Mouse (Mus musculus): ENCODE results near the gene Exd1. TPM values are rescaled to one million over a fixed set of nuclear protein-coding genes. Genes with fewer than 3 reads are reported as not detected.

Gene Exd1
- polyA plus RNA-seq, 1 experiment = 0.15 TPM

GRCm38 (mm10) chr2:119546848-119547521 lies 442 bp downstream of the Exd1 start:
- H3K4me1 ChIP-seq (replicated peaks; ENCODE audit: control insufficient read depth, insufficient read depth, low read length) = no peaks in the 10 kb centered on the region
- TF ChIP-seq CTCF (IDR thresholded peaks at IDR 0.05; ENCODE audit: borderline replicate concordance, control insufficient read depth, extremely low read depth, insufficient read depth, low read length, poor library complexity) = peak; percentile 99
- no peak for TF ChIP-seq POLR2A (IDR thresholded peaks at IDR 0.05; ENCODE audit: control insufficient read depth, extremely low read depth, insufficient read depth, low read length, poor library complexity)
- peak overlapping the region; percentile 20; the same call in 1 of the 2 replicates for H3K27ac ChIP-seq (ENCODE audit: control insufficient read depth, insufficient read depth, low read length)
- H3K36me3 ChIP-seq (ENCODE audit: control insufficient read depth, insufficient read depth, low read length) = no peaks in the 10 kb centered on the region
- H3K4me3 ChIP-seq (ENCODE audit: control insufficient read depth, insufficient read depth, low read length) = peak overlapping the region; percentile 83
- 2% methylated on average over 30 of the region's 30 CpGs for WGBS
- peak; percentile 85 for DNase-seq
- H3K27me3 ChIP-seq (ENCODE audit: control insufficient read depth, insufficient read depth, low read length) = no peaks in the 10 kb centered on the region

DNA sequence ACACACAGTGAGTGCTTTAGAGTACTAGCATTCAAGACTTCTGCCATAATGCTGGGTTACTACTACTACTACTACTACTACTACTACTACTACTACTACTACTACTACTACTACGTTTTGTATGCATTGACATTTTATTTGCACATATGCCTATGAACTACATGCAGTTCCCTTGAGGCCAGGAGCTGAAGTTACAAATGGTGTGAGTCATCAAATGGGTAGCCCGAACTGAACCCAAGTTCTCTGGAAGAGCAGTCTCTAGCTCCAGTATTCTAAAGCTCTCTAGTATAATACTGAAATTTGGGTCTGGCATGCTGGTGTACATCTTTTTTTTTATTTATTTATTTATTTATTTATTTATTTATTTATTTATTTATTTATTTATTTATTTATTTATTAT lies 3.8 kb downstream of the Exd1 start:
- H3K4me3 ChIP-seq (ENCODE audit: control insufficient read depth, insufficient read depth, low read length) = no peak overlapping the region
- 90% methylated on average over 2 of the region's 2 CpGs for WGBS
- DNase-seq = no peak
- no peak for TF ChIP-seq CTCF (IDR thresholded peaks at IDR 0.05; ENCODE audit: borderline replicate concordance, control insufficient read depth, extremely low read depth, insufficient read depth, low read length, poor library complexity)
- TF ChIP-seq POLR2A (IDR thresholded peaks at IDR 0.05; ENCODE audit: control insufficient read depth, extremely low read depth, insufficient read depth, low read length, poor library complexity) = no peak
- no peaks in the 10 kb centered on the region for H3K4me1 ChIP-seq (replicated peaks; ENCODE audit: control insufficient read depth, insufficient read depth, low read length)
- H3K36me3 ChIP-seq (ENCODE audit: control insufficient read depth, insufficient read depth, low read length) = no peaks in the 10 kb centered on the region
- H3K27me3 ChIP-seq (ENCODE audit: control insufficient read depth, insufficient read depth, low read length) = no peaks in the 10 kb centered on the region
- H3K27ac ChIP-seq (ENCODE audit: control insufficient read depth, insufficient read depth, low read length) = no peak overlapping the region

GRCm38 (mm10) chr2:119542106-119542505 lies 5.3 kb downstream of the Exd1 start:
- no peak for TF ChIP-seq CTCF (IDR thresholded peaks at IDR 0.05; ENCODE audit: borderline replicate concordance, control insufficient read depth, extremely low read depth, insufficient read depth, low read length, poor library complexity)
- no peak for TF ChIP-seq POLR2A (IDR thresholded peaks at IDR 0.05; ENCODE audit: control insufficient read depth, extremely low read depth, insufficient read depth, low read length, poor library complexity)
- Histone ChIP-seq H3K4me1 (replicated peaks; ENCODE audit: control insufficient read depth, insufficient read depth, low read length) (no peaks in the 10 kb centered on the region), H3K36me3 (ENCODE audit: control insufficient read depth, insufficient read depth, low read length) (no peaks in the 10 kb centered on the region), H3K27ac (ENCODE audit: control insufficient read depth, insufficient read depth, low read length) (no peak overlapping the region), H3K27me3 (ENCODE audit: control insufficient read depth, insufficient read depth, low read length) (no peaks in the 10 kb centered on the region), H3K4me3 (ENCODE audit: control insufficient read depth, insufficient read depth, low read length) (no peak overlapping the region)
- WGBS = 8% methylated on average over 1 of the region's 1 CpGs
- DNase-seq = peak; percentile 69

DNA sequence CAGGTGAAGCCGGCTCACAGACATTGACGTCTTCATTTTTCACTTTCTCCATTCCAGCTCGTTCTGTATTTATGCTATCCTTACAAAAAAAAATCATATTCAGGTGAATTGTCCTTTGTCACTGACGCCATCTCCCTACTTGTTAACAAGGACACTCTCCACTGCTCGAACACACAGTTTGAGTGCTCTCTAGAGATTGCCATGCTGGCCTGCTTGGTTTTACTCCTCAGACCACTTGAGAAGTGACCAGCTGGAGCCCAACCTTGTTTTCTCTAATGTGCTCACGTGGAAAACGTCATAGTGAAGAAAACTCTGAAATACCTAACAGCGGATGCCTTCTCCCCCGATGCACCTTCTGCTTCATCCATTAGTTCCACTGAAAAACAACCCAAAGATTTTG lies 8.6 kb downstream of the Exd1 start:
- no peak overlapping the region for H3K4me3 ChIP-seq (ENCODE audit: control insufficient read depth, insufficient read depth, low read length)
- H3K4me1 ChIP-seq (replicated peaks; ENCODE audit: control insufficient read depth, insufficient read depth, low read length) = no peaks in the 10 kb centered on the region
- H3K27ac ChIP-seq (ENCODE audit: control insufficient read depth, insufficient read depth, low read length) = no peak overlapping the region
- no peaks in the 10 kb centered on the region for H3K27me3 ChIP-seq (ENCODE audit: control insufficient read depth, insufficient read depth, low read length)
- WGBS = 93% methylated on average over 9 of the region's 9 CpGs
- no peak for DNase-seq
- TF ChIP-seq CTCF (IDR thresholded peaks at IDR 0.05; ENCODE audit: borderline replicate concordance, control insufficient read depth, extremely low read depth, insufficient read depth, low read length, poor library complexity) (no peak), POLR2A (IDR thresholded peaks at IDR 0.05; ENCODE audit: control insufficient read depth, extremely low read depth, insufficient read depth, low read length, poor library complexity) (no peak)
- no peaks in the 10 kb centered on the region for H3K36me3 ChIP-seq (ENCODE audit: control insufficient read depth, insufficient read depth, low read length)

DNA sequence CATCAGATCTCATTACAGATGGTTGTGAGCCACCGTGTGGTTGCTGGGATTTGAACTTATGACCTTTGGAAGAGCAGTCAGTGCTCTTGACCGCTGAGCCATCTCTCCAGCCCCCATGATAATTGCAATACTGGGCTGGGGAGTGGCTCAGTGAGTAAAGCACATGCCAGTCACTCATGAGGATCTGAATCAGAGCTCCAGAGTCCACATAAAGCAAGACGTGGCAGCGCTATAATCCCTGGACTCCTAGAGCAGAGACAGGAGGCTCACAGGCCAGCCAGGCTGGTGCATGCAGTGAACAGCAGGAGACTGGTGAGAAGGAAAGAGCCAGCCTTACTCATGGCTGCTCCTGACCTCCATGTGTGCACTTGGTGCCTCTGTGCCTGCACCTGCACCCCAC lies 22.0 kb downstream of the Exd1 start:
- no peak overlapping the region for H3K27ac ChIP-seq (ENCODE audit: control insufficient read depth, insufficient read depth, low read length)
- DNase-seq = no peak
- 91% methylated on average over 4 of the region's 4 CpGs for WGBS

GRCm38 (mm10) chr2:119523836-119524235 lies 23.6 kb downstream of the Exd1 start:
- H3K36me3 ChIP-seq (ENCODE audit: control insufficient read depth, insufficient read depth, low read length) = no peaks in the 10 kb centered on the region
- no peak for TF ChIP-seq CTCF (IDR thresholded peaks at IDR 0.05; ENCODE audit: borderline replicate concordance, control insufficient read depth, extremely low read depth, insufficient read depth, low read length, poor library complexity)
- TF ChIP-seq POLR2A (IDR thresholded peaks at IDR 0.05; ENCODE audit: control insufficient read depth, extremely low read depth, insufficient read depth, low read length, poor library complexity) = no peak
- no peaks in the 10 kb centered on the region for H3K27me3 ChIP-seq (ENCODE audit: control insufficient read depth, insufficient read depth, low read length)
- H3K27ac ChIP-seq (ENCODE audit: control insufficient read depth, insufficient read depth, low read length) = no peak overlapping the region
- DNase-seq = no peak
- H3K4me3 ChIP-seq (ENCODE audit: control insufficient read depth, insufficient read depth, low read length) = no peak overlapping the region
- WGBS = 88% methylated on average over 4 of the region's 4 CpGs
- no peaks in the 10 kb centered on the region for H3K4me1 ChIP-seq (replicated peaks; ENCODE audit: control insufficient read depth, insufficient read depth, low read length)

More for the DNA sequence above, 22.0 kb downstream of the Exd1 start:
- H3K4me1 ChIP-seq (replicated peaks; ENCODE audit: control insufficient read depth, insufficient read depth, low read length) = no peaks in the 10 kb centered on the region
- TF ChIP-seq CTCF (IDR thresholded peaks at IDR 0.05; ENCODE audit: borderline replicate concordance, control insufficient read depth, extremely low read depth, insufficient read depth, low read length, poor library complexity) (no peak), POLR2A (IDR thresholded peaks at IDR 0.05; ENCODE audit: control insufficient read depth, extremely low read depth, insufficient read depth, low read length, poor library complexity) (no peak)
- no peaks in the 10 kb centered on the region for H3K36me3 ChIP-seq (ENCODE audit: control insufficient read depth, insufficient read depth, low read length)
- no peaks in the 10 kb centered on the region for H3K27me3 ChIP-seq (ENCODE audit: control insufficient read depth, insufficient read depth, low read length)
- no peak overlapping the region for H3K4me3 ChIP-seq (ENCODE audit: control insufficient read depth, insufficient read depth, low read length)

Data from thymus, adult 2 months (tissue).